Mouse (Mus musculus) embryonic fibroblast, embryonic 13.5 days (primary cell): ENCODE data around the gene Clec14a. TPM values are rescaled to one million over a fixed set of nuclear protein-coding genes. Genes with fewer than 3 reads are reported as not detected.
"Not testable (repeated sequence)": the region's sequence is repeated elsewhere in the genome, so short reads cannot be mapped to it uniquely, and the experiment has no call there.

ENCODE experiments used
- H3K27ac ChIP-seq: 2 replicates; pipeline ENCODE4 v1.5.1; 2012; ENCODE audit warnings: low read length, control low read depth, inconsistent platforms; ENCODE audit not compliant: insufficient read depth
- H3K4me1 ChIP-seq: 2 replicates; pipeline ENCODE4 v1.6.1; 2011; ENCODE audit warnings: low read length; ENCODE audit not compliant: control insufficient read depth, insufficient read depth
- H3K4me3 ChIP-seq: 2 replicates; pipeline ENCODE4 v1.5.1; 2011; ENCODE audit warnings: mild to moderate bottlenecking, control low read depth, low read length; ENCODE audit not compliant: insufficient read depth
- CTCF ChIP-seq: IDR thresholded peaks from 2 replicates; pipeline ENCODE4 v1.5.1; 2011; ENCODE audit warnings: mild to moderate bottlenecking, control low read depth, low read length, moderate library complexity, borderline replicate concordance; ENCODE audit not compliant: insufficient read depth
- POLR2A ChIP-seq: IDR thresholded peaks from 2 replicates; pipeline ENCODE4 v1.6.1; 2011; ENCODE audit warnings: low read depth, mild to moderate bottlenecking, control low read depth, low read length, moderate library complexity
- polyA plus RNA-seq: library from polyadenylated mRNA; stranded (reverse); fragments of >200 nt; gene quantifications from 2 replicates; pipeline ENCODE4 v1.2.4, GENCODE M21; 2011; ENCODE audit warnings: low read depth; ENCODE audit not compliant: missing spikeins, insufficient read length

Clec14a gene
- 2.8 and 4.9 TPM in 2 replicates for polyA plus RNA-seq

GRCm38 (mm10) chr12:58268563-58269501, at the start of gene Clec14a:
Gene Clec14a (minus strand): TSS chr12:58269290.
- Histone ChIP-seq H3K27ac (peak within 1 kb of the TSS; percentile 15; the same call in 1 of the 2 replicates), H3K4me3 (peak within 1 kb of the TSS; percentile 2), H3K4me1 (no peaks in the 10 kb centered on the region)
- no peak for TF ChIP-seq CTCF
- peak; percentile 36 for TF ChIP-seq POLR2A

DNA sequence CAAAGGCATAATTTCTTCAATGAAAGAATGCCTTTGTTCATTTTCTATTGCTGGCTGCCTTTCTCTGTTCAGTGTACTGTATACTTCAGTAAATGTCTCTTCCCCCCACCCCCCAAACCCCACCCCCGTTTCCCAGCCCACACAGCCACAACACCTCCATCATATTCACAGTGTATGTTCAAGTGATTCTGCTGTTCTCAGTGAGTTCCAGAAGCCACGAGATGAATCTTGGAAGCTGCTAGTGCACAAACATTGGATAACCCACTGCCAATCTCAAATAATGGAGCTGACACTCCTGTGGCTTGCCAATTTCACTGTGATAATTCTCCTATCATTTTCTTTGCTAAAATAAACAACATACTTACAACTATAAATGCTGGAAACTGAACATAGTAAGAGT, 38.7 kb upstream of the Clec14a start:
- H3K4me3 ChIP-seq, result no peak overlapping the region
- H3K4me1 ChIP-seq, result no peaks in the 10 kb centered on the region
- no peak for TF ChIP-seq POLR2A
- no peak for TF ChIP-seq CTCF
- H3K27ac ChIP-seq, result no peak overlapping the region

GRCm38 (mm10) chr12:58306402-58306801, 37.3 kb upstream of the Clec14a start:
- not testable (repeated sequence) for H3K27ac ChIP-seq, H3K4me1 ChIP-seq, H3K4me3 ChIP-seq

DNA sequence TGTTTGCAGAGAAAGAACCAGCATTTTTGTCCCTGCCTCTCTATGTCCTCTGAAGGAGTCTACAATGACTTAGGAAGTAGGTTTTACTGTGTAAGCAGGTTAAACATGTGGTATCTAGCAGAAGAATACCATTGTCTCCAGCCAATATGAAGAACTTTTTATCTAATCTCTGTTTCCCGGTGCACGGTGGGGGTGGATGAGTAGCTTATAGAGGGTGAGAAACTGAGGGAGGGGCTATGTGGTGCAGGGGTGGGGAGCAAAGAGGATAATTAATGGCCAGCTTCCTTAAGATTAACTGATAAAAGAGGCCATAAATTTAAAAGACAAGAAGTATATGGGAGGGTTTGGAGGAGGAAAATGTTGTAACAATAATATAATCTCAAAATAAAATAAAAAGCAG, 36.5 kb upstream of the Clec14a start:
- Histone ChIP-seq H3K27ac (no peak overlapping the region), H3K4me3 (no peak overlapping the region), H3K4me1 (no peaks in the 10 kb centered on the region)
- TF ChIP-seq CTCF (no peak), POLR2A (no peak)

DNA sequence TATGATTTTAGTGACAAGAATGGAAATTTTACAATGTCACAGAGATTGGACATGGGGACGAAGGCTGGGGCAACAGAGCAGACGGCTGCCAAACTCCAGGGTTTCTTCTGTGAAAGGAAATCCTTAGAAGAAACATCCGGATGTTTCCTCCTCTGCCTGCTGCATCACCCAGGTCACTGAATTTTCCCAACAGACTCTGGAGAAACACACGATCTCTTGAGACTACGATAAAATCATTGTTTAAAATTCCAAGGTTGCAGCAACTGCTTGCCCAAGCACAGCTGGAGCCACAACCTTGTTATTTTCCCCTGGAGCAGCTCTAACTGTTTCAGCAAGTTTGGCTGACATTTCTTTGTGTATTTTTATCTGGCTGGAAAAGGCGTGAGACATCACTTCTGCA, 27.9 kb upstream of the Clec14a start:
- no peak overlapping the region for H3K27ac ChIP-seq
- H3K4me1 ChIP-seq, result no peaks in the 10 kb centered on the region
- TF ChIP-seq CTCF (no peak), POLR2A (no peak)
- no peak overlapping the region for H3K4me3 ChIP-seq

DNA sequence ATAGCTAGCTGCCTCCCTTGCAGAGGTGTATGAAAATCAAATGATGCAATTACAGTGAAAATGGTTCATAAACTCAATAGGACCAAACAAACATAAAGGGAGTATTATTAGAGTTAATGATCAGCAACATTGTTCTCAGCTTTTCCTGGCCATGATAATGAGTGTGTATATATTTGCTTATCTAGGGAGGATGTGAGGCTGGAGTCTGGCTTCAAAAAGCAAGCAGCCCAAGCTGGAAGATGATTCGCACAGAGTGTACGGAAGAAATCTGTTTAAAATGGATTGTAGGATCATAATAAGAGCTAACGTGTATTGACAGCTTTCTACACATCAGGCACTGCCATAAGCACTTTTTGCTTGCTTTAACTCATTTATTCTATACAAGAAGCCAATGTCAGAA, 16.8 kb upstream of the Clec14a start:
- no peak for TF ChIP-seq CTCF
- no peak for TF ChIP-seq POLR2A
- no peak overlapping the region for H3K27ac ChIP-seq
- no peaks in the 10 kb centered on the region for H3K4me1 ChIP-seq
- no peak overlapping the region for H3K4me3 ChIP-seq

DNA sequence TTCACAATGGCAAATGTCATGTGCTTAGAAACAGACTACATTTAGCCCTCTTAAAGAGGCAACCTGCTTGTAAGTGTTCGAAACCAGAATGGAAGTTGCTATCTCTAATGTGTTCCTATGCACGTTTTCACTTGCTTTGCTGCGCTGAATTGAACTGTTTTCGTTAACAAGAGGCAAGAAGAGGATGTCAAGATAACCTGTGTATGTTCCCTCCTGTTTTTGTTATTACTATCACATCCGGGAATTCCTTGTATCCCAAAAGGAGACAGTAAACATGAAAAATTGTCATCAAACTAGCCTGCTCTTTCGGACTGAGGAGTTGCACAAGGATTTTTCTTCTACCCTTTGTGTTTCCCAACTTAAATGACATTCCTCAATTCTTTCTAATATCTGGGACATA, 1.4 kb upstream of the Clec14a start:
- Histone ChIP-seq H3K27ac (no peak overlapping the region), H3K4me1 (no peaks in the 10 kb centered on the region), H3K4me3 (no peak overlapping the region)
- TF ChIP-seq CTCF, result no peak

GRCm38 (mm10) chr12:58269505-58269904, 415 bp upstream of the Clec14a start:
- no peak for TF ChIP-seq POLR2A
- TF ChIP-seq CTCF, result no peak
- Histone ChIP-seq H3K4me3 (no peak overlapping the region), H3K4me1 (no peaks in the 10 kb centered on the region), H3K27ac (0 out of 2 replicates have a peak overlapping the region, but pooled peaks have one; percentile 12)

DNA sequence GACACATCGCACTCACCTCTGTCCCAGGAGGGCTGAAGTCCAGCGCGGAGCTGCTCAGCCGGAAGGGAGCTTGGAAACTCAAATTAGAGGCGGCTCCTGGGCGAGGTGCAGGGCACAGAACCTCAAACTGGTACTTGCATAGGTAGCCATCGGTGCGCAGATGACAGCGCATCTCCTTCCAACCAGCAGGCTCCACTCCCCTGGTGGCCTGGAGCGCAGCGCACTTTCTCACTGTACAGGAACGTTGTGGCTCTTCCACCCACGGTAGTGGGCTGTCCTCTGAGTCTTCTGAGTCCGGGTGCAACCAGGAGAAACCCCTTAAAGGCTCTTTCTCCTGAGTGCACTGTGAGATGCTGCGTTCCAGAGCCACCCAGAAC, 916 bp downstream of the Clec14a start:
- Histone ChIP-seq H3K4me3 (peak overlapping the region; percentile 2), H3K4me1 (no peaks in the 10 kb centered on the region), H3K27ac (no peak overlapping the region)
- TF ChIP-seq CTCF (no peak), POLR2A (no peak)

DNA sequence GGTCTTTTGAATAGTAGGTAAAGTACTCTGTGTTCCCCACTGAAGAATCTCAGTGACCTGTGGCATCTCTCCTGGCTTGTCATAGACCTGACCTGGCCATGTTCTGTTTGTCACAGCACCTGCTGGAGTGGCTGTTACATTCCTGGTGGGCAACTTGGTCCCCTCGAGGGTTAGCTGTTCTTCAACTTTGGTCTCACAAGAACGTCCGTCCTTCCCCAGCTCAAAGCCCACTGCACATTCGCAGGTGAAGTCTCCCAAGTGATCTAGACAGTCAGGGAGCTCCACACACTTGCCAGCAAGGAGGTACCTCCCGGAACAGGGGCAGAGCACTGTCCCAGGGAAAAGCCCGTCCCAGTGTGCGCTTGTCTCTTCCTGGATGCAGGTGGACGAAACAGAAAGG, 1.3 kb downstream of the Clec14a start:
- TF ChIP-seq CTCF, result no peak
- no peak for TF ChIP-seq POLR2A
- Histone ChIP-seq H3K4me3 (peak overlapping the region; percentile 2; the same call in 1 of the 2 replicates), H3K4me1 (no peaks in the 10 kb centered on the region), H3K27ac (no peak overlapping the region)

DNA sequence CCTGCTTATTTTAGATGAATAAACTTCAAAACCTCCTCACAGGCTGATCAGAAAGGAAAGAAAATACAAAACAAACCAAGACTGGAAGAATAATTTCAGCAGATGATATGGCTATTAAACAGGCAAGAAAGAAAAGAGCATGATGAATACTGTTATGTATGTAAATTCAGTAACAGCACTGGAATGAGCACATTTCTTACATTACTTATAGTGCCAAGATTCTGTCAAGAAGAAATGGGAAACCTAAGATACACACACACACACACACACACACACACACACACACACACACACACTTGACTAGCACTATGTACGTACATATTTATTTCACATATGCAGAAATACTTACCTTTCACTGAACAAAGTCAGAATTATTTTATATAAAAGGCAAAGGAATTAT, 17.2 kb downstream of the Clec14a start:
- Histone ChIP-seq H3K27ac (no peak overlapping the region), H3K4me3 (no peak overlapping the region), H3K4me1 (no peaks in the 10 kb centered on the region)
- no peak for TF ChIP-seq CTCF
- TF ChIP-seq POLR2A, result no peak
